Comparison of ENCODE assay signal across 9 mouse cellular contexts in genomic region chr17:35484066-35484465, GRCm38 (mm10). TPM values are rescaled to one million over a fixed set of nuclear protein-coding genes. Genes with fewer than 3 reads are reported as not detected.
DNase-seq lines count a peak whose midpoint lies in the region; ATAC-seq lines count a peak whose summit lies in the region.
"Had no signal": no experiment of that assay in that cellular context is flagged by ENCODE, and none has a peak within 500 bp of the region (broad histone marks: within the 10 kb centered on the region; RNA-seq: fewer than 3 reads in every experiment).

No protein-coding gene starts in this region.

- no peak overlapping the region for H3K4me3 ChIP-seq in forebrain, embryonic 11.5 days (ENCODE audit: low read depth, low read length)
- no peak overlapping the region for H3K4me3 ChIP-seq in forebrain, embryonic 13.5 days
- H3K4me3 ChIP-seq: limb, embryonic 13.5 days had no signal

- H3K4me2 ChIP-seq in forebrain, embryonic 11.5 days (ENCODE audit: low read depth, low read length, severe bottlenecking), result no peak overlapping the region
- no peak overlapping the region for H3K4me2 ChIP-seq in forebrain, embryonic 13.5 days
- H3K4me2 ChIP-seq: limb, embryonic 13.5 days had no signal

- ATAC-seq in forebrain, embryonic 11.5 days (replicated peaks; ENCODE audit: low FRiP score), result no peak
- no peak for ATAC-seq in forebrain, embryonic 13.5 days
- peak; percentile 58 for ATAC-seq in granulocyte monocyte progenitor cell, adult 5-6 weeks (replicated peaks; ENCODE audit: poor library complexity, severe bottlenecking)
- ATAC-seq in megakaryocyte-erythroid progenitor cell, adult 5-6 weeks (replicated peaks; ENCODE audit: low FRiP score, low TSS enrichment, poor library complexity, severe bottlenecking), result peak; percentile 78; the same call in 1 of the 2 replicates

- DNase-seq in forebrain, embryonic 11.5 days (ENCODE audit: low spot score), result peak; percentile 79
- peak; percentile 74 for DNase-seq in ES-CJ7 (ENCODE audit: low read depth, low spot score)
- DNase-seq in cerebellum, adult 9-10 months, result peak; percentile 34
- peak; percentile 9 for DNase-seq in layer of hippocampus, adult 9-11 months
- DNase-seq in splenic B cell, adult 2 months (ENCODE audit: low read depth, low spot score), result peak; percentile 76

- H3K36me3 ChIP-seq in forebrain, embryonic 11.5 days (ENCODE audit: control insufficient read depth, insufficient read depth, low read length), result no peaks in the 10 kb centered on the region
- H3K36me3 ChIP-seq in forebrain, embryonic 13.5 days (ENCODE audit: poor library complexity, severe bottlenecking), result no peaks in the 10 kb centered on the region
- H3K36me3 ChIP-seq in splenic B cell, adult 2 months (ENCODE audit: control insufficient read depth, insufficient read depth, low read length, poor library complexity, severe bottlenecking), result no peaks in the 10 kb centered on the region
- H3K36me3 ChIP-seq: limb, embryonic 13.5 days had no signal

- H3K4me1 ChIP-seq in forebrain, embryonic 11.5 days (replicated peaks; ENCODE audit: control insufficient read depth, insufficient read depth, low read length), result no peaks in the 10 kb centered on the region
- H3K4me1 ChIP-seq in forebrain, embryonic 13.5 days, result 0 out of 2 replicates have a peak, but pooled peaks cover 2% of the 10 kb centered on the region
- H3K4me1 ChIP-seq: limb, embryonic 13.5 days had no signal

- no peaks in the 10 kb centered on the region for H3K9me3 ChIP-seq in forebrain, embryonic 11.5 days (ENCODE audit: control insufficient read depth, low read length)
- no peaks in the 10 kb centered on the region for H3K9me3 ChIP-seq in forebrain, embryonic 13.5 days (replicated peaks)
- H3K9me3 ChIP-seq: limb, embryonic 13.5 days had no signal

- no peak overlapping the region for H3K27ac ChIP-seq in forebrain, embryonic 11.5 days (ENCODE audit: low read depth, low read length)
- no peak overlapping the region for H3K27ac ChIP-seq in forebrain, embryonic 13.5 days
- H3K27ac ChIP-seq: limb, embryonic 13.5 days had no signal

- no peaks in the 10 kb centered on the region for H3K27me3 ChIP-seq in forebrain, embryonic 11.5 days (ENCODE audit: control insufficient read depth, insufficient read depth, low read length)
- H3K27me3 ChIP-seq in forebrain, embryonic 13.5 days, result no peaks in the 10 kb centered on the region
- no peaks in the 10 kb centered on the region; the same call in 1 of the 2 replicates for H3K27me3 ChIP-seq in splenic B cell, adult 2 months (ENCODE audit: control insufficient read depth, insufficient read depth, low read length, poor library complexity, severe bottlenecking)

- WGBS in forebrain, embryonic 11.5 days, result 1% methylated on average over 9 of the region's 9 CpGs
- under 1% methylated on average over 9 of the region's 9 CpGs for WGBS in forebrain, embryonic 13.5 days

- H3K9ac ChIP-seq in forebrain, embryonic 11.5 days (ENCODE audit: low read length), result no peak overlapping the region; the same call in 1 of the 2 replicates
- H3K9ac ChIP-seq in forebrain, embryonic 13.5 days, result no peak overlapping the region
- H3K9ac ChIP-seq: limb, embryonic 13.5 days had no signal

RNA-seq across cellular contexts. Expression of gene H2-Q10, which starts 14.2 kb away (rescaled TPM):
- 0.07 and 0.12 TPM in 2 replicates for polyA plus RNA-seq in forebrain, embryonic 11.5 days (2014; fragmentation: Nextera tagmentation; extraction: Ambion mirVana)
- 0.55 TPM in 1 of 2 replicates, not detected in the other for polyA plus RNA-seq in forebrain, embryonic 13.5 days (2015; fragmentation: Nextera tagmentation; extraction: Ambion mirVana)
- total RNA-seq in granulocyte monocyte progenitor cell, adult 5-6 weeks (2014; fragmentation: Nextera tagmentation), result 0.36 and 1.0 TPM in 2 replicates
- 0.22 TPM in 1 of 2 replicates, not detected in the other for total RNA-seq in granulocyte monocyte progenitor cell, adult 5-6 weeks (2017)
- total RNA-seq in megakaryocyte-erythroid progenitor cell, adult 5-6 weeks (2014; fragmentation: Nextera tagmentation), result 0.98 and 2.2 TPM in 2 replicates
- total RNA-seq in megakaryocyte-erythroid progenitor cell, adult 5-6 weeks (2017), result 0.23 and 0.28 TPM in 2 replicates

RNA-seq across cellular contexts. Expression of gene Pou5f1, which starts 21.8 kb away (rescaled TPM):
- polyA plus RNA-seq in forebrain, embryonic 11.5 days (2014; fragmentation: Nextera tagmentation; extraction: Ambion mirVana), result not detected in 2 replicates
- not detected in 2 replicates for polyA plus RNA-seq in forebrain, embryonic 13.5 days (2015; fragmentation: Nextera tagmentation; extraction: Ambion mirVana)
- total RNA-seq in granulocyte monocyte progenitor cell, adult 5-6 weeks (2014; fragmentation: Nextera tagmentation), result 0.92 TPM in 1 of 2 replicates, not detected in the other
- not detected in 2 replicates for total RNA-seq in granulocyte monocyte progenitor cell, adult 5-6 weeks (2017)
- total RNA-seq in megakaryocyte-erythroid progenitor cell, adult 5-6 weeks (2014; fragmentation: Nextera tagmentation), result 0.50 TPM in 1 of 2 replicates, not detected in the other
- 0.38 TPM in 1 of 2 replicates, not detected in the other for total RNA-seq in megakaryocyte-erythroid progenitor cell, adult 5-6 weeks (2017)

RNA-seq across cellular contexts. Expression of gene Tcf19, which starts 32.6 kb away (rescaled TPM):
- polyA plus RNA-seq in forebrain, embryonic 11.5 days (2014; fragmentation: Nextera tagmentation; extraction: Ambion mirVana), result 58.4 and 59.4 TPM in 2 replicates
- polyA plus RNA-seq in forebrain, embryonic 13.5 days (2015; fragmentation: Nextera tagmentation; extraction: Ambion mirVana), result 54.4 and 55.5 TPM in 2 replicates
- 20.3 and 23.9 TPM in 2 replicates for total RNA-seq in granulocyte monocyte progenitor cell, adult 5-6 weeks (2014; fragmentation: Nextera tagmentation)
- total RNA-seq in granulocyte monocyte progenitor cell, adult 5-6 weeks (2017), result 5.3 and 8.6 TPM in 2 replicates
- total RNA-seq in megakaryocyte-erythroid progenitor cell, adult 5-6 weeks (2014; fragmentation: Nextera tagmentation), result 18.8 and 27.5 TPM in 2 replicates
- 4.7 and 8.1 TPM in 2 replicates for total RNA-seq in megakaryocyte-erythroid progenitor cell, adult 5-6 weeks (2017)

RNA-seq across cellular contexts. Expression of gene Cchcr1, which starts 32.8 kb away (rescaled TPM):
- polyA plus RNA-seq in forebrain, embryonic 11.5 days (2014; fragmentation: Nextera tagmentation; extraction: Ambion mirVana), result 17.7 and 18.2 TPM in 2 replicates
- polyA plus RNA-seq in forebrain, embryonic 13.5 days (2015; fragmentation: Nextera tagmentation; extraction: Ambion mirVana), result 11.7 and 13.8 TPM in 2 replicates
- total RNA-seq in granulocyte monocyte progenitor cell, adult 5-6 weeks (2014; fragmentation: Nextera tagmentation), result 1.0 and 14.4 TPM in 2 replicates
- 2.7 and 5.3 TPM in 2 replicates for total RNA-seq in granulocyte monocyte progenitor cell, adult 5-6 weeks (2017)
- 9.3 and 24.6 TPM in 2 replicates for total RNA-seq in megakaryocyte-erythroid progenitor cell, adult 5-6 weeks (2014; fragmentation: Nextera tagmentation)
- total RNA-seq in megakaryocyte-erythroid progenitor cell, adult 5-6 weeks (2017), result 11.6 and 13.3 TPM in 2 replicates

RNA-seq across cellular contexts. Expression of gene H2-Q7, which starts 45.1 kb away (rescaled TPM):
- polyA plus RNA-seq in forebrain, embryonic 11.5 days (2014; fragmentation: Nextera tagmentation; extraction: Ambion mirVana), result 10.5 and 10.6 TPM in 2 replicates
- 2.1 and 2.5 TPM in 2 replicates for polyA plus RNA-seq in forebrain, embryonic 13.5 days (2015; fragmentation: Nextera tagmentation; extraction: Ambion mirVana)
- total RNA-seq in granulocyte monocyte progenitor cell, adult 5-6 weeks (2014; fragmentation: Nextera tagmentation), result 27.4 and 32.8 TPM in 2 replicates
- total RNA-seq in granulocyte monocyte progenitor cell, adult 5-6 weeks (2017), result 21.9 and 31.9 TPM in 2 replicates
- 135 and 179 TPM in 2 replicates for total RNA-seq in megakaryocyte-erythroid progenitor cell, adult 5-6 weeks (2014; fragmentation: Nextera tagmentation)
- total RNA-seq in megakaryocyte-erythroid progenitor cell, adult 5-6 weeks (2017), result 47.7 and 71.0 TPM in 2 replicates

Comparison
In these comparisons a context has a peak if more than half of its experiments do, and no peak if none do; other contexts are left out.
1. ATAC-seq: peak in granulocyte monocyte progenitor cell, adult 5-6 weeks (single experiment) and megakaryocyte-erythroid progenitor cell, adult 5-6 weeks (single experiment); none in forebrain, embryonic 11.5 days (single experiment) and forebrain, embryonic 13.5 days (single experiment).
2. DNase-seq: peak in every context shown above with its lines; median percentile 79 in forebrain, embryonic 11.5 days; 76 in splenic B cell, adult 2 months; 74 in ES-CJ7; 34 in cerebellum, adult 9-10 months; 9 in layer of hippocampus, adult 9-11 months.